Mouse (Mus musculus): ENCODE measurements at regions not wholly inside any gene's neighbourhood (a gene's known extent, or its start where the extent isn't known, plus 50 kb on each side); places are given as distances from the start of the nearest gene placed in this dataset.

DNA sequence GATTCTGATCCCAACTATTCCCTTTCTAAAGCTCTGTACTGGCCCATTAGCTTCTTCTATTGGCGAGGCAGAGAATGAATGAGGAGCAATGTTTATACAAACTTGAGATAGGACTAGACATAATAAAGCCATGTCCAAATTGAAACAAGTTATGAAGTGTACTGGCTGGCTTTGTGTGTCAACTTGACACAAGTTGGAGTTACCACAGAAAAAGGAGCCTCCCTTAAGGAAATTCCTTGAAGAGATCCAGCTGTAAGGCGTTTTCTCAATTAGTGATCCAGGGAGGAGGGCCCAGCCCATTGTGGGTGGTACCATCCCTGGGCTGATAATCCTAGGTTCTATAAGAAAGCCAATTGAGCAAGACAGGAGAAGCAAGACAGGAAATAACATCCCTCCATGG lies 135.9 kb upstream of the Cr2 start:
- no peak for DNase-seq (ENCODE audit: low spot score)

GRCm38 (mm10) chr1:195285076-195285475 lies 108.6 kb upstream of the Cr2 start:
- no peak for DNase-seq (ENCODE audit: low spot score)

GRCm38 (mm10) chr1:195241496-195241895 lies 65.0 kb upstream of the Cr2 start:
- DNase-seq (ENCODE audit: low spot score) = peak; percentile 88

DNA sequence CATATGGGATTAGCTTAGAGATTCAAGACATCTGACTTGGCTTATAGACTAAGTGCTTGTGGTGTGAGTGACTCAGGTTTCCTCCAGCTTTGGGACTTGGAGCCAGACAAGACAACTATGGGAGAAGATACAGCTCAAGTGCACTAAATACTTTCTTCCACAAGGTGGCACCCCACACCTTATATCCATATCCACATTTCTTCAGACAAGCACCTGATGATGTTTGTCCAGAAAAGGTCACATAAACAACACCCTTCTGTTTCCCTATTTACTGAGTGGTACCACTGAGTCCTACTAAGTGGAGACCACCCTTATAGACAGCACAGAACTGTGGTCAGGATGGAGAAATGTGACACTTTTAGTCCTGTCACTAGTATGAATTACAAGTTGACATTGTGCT lies 56.1 kb upstream of the Cr2 start:
- DNase-seq (ENCODE audit: low spot score) = peak; percentile 43

GRCm38 (mm10) chr1:195227007-195227406 lies 50.5 kb upstream of the Cr2 start:
- DNase-seq (ENCODE audit: low spot score) = no peak

Data from left cerebral cortex, adult 11 months (tissue).